Mouse (Mus musculus) urinary bladder, postnatal 10 days (tissue): ENCODE measurements around the gene Mettl8.

ENCODE experiments used
- DNase-seq: peaks from one replicate; pipeline ENCODE4 v3.0.0; 2022; ENCODE audit warnings: low spot score

Mettl8 gene

GRCm38 (mm10) chr2:71033014-71033413 is 22.4 kb downstream of the Mettl8 start:
- DNase-seq = no peak

- DNase-seq = no peak
These were observed 23.2 kb downstream of the Mettl8 start for GRCm38 (mm10) chr2:71031973-71032794.

GRCm38 (mm10) chr2:71030663-71031062 is 24.7 kb downstream of the Mettl8 start:
- DNase-seq = no peak

- no peak for DNase-seq
These were observed 27.8 kb downstream of the Mettl8 start for GRCm38 (mm10) chr2:71027631-71028030.

- no peak for DNase-seq
These were observed 28.6 kb downstream of the Mettl8 start for GRCm38 (mm10) chr2:71026787-71027186.

GRCm38 (mm10) chr2:71025576-71026315 is 29.6 kb downstream of the Mettl8 start:
- DNase-seq = no peak

- DNase-seq = no peak
These were observed 31.4 kb downstream of the Mettl8 start for GRCm38 (mm10) chr2:71023986-71024385.

GRCm38 (mm10) chr2:71022991-71023390 is 32.4 kb downstream of the Mettl8 start:
- DNase-seq = no peak

GRCm38 (mm10) chr2:71020674-71021073 is 34.7 kb downstream of the Mettl8 start:
- DNase-seq = no peak

GRCm38 (mm10) chr2:71019704-71020375 is 35.5 kb downstream of the Mettl8 start:
- DNase-seq = no peak

- no peak for DNase-seq
These were observed 36.1 kb downstream of the Mettl8 start for GRCm38 (mm10) chr2:71019277-71019676.

GRCm38 (mm10) chr2:71013521-71013920 is 41.9 kb downstream of the Mettl8 start:
- DNase-seq = no peak

- DNase-seq = no peak
These were observed 43.6 kb downstream of the Mettl8 start for GRCm38 (mm10) chr2:71011816-71012215.

GRCm38 (mm10) chr2:71004354-71004753 is 51.0 kb downstream of the Mettl8 start:
- no peak for DNase-seq

- DNase-seq = no peak
These were observed 52.9 kb downstream of the Mettl8 start for GRCm38 (mm10) chr2:71002509-71002908.

GRCm38 (mm10) chr2:70998771-70999170 is 56.6 kb downstream of the Mettl8 start:
- no peak for DNase-seq

GRCm38 (mm10) chr2:70996438-70996837 is 58.9 kb downstream of the Mettl8 start:
- no peak for DNase-seq

GRCm38 (mm10) chr2:70995900-70996299 is 59.5 kb downstream of the Mettl8 start:
- DNase-seq = no peak

GRCm38 (mm10) chr2:70993740-70994139 is 61.6 kb downstream of the Mettl8 start:
- no peak for DNase-seq

GRCm38 (mm10) chr2:70992715-70993114 is 62.7 kb downstream of the Mettl8 start:
- no peak for DNase-seq

- DNase-seq = no peak
These were observed 65.2 kb downstream of the Mettl8 start for GRCm38 (mm10) chr2:70990196-70990595.
